Mouse (Mus musculus) heart, adult 2 months (tissue): ENCODE measurements at regions not wholly inside any gene's neighbourhood (a gene's known extent, or its start where the extent isn't known, plus 50 kb on each side); places are given as distances from the start of the nearest gene placed in this dataset.

Experiments
- CTCF ChIP-seq: fragments of 200-600 bp; IDR thresholded peaks from 2 replicates; pipeline ENCODE4 v1.8.1; 2022; ENCODE audit warnings: antibody characterized with exemption, mild to moderate bottlenecking, moderate library complexity
- POLR2A ChIP-seq: fragments of 200-500 bp; IDR thresholded peaks from 2 replicates; pipeline ENCODE4 v1.6.1; 2011; ENCODE audit warnings: mild to moderate bottlenecking, low read depth, low read length, control low read depth; ENCODE audit not compliant: insufficient read depth

GRCm38 (mm10) chr1:185615819-185616429 is 161.3 kb downstream of the Slc30a10 start:
- TF ChIP-seq CTCF: no peak
- no peak for TF ChIP-seq POLR2A
